Mouse (Mus musculus) thymus, adult 2 months (tissue): ENCODE measurements around the gene Clk2. TPM values are rescaled to one million over a fixed set of nuclear protein-coding genes. Genes with fewer than 3 reads are reported as not detected.

Source experiments
- DNase-seq: peaks from one replicate; pipeline ENCODE4 v3.0.0; 2021
- H3K27ac ChIP-seq: fragments of 200-500 bp; 2 replicates; pipeline ENCODE4 v1.5.1; 2012; ENCODE audit warnings: low read length, control low read depth; ENCODE audit not compliant: control insufficient read depth, insufficient read depth
- H3K27me3 ChIP-seq: fragments of 200-500 bp; 2 replicates; pipeline ENCODE4 v1.6.1; 2012; ENCODE audit warnings: mild to moderate bottlenecking, low read length, moderate library complexity, mixed read lengths; ENCODE audit not compliant: control insufficient read depth, insufficient read depth
- H3K36me3 ChIP-seq: fragments of 200-500 bp; 2 replicates; pipeline ENCODE4 v1.6.1; 2012; ENCODE audit warnings: mild to moderate bottlenecking, low read length, moderate library complexity; ENCODE audit not compliant: control insufficient read depth, insufficient read depth
- H3K4me1 ChIP-seq: fragments of 200-500 bp; replicated peaks from 2 replicates; pipeline ENCODE4 v1.6.1; 2012; ENCODE audit warnings: low read length; ENCODE audit not compliant: control insufficient read depth, insufficient read depth
- H3K4me3 ChIP-seq: fragments of 200-500 bp; 2 replicates; pipeline ENCODE4 v1.5.1; 2012; ENCODE audit warnings: mild to moderate bottlenecking, low read length, control low read depth, moderate library complexity; ENCODE audit not compliant: control insufficient read depth, insufficient read depth
- CTCF ChIP-seq: fragments of 200-500 bp; IDR thresholded peaks from 2 replicates; pipeline ENCODE4 v1.5.1; 2012; ENCODE audit warnings: mild to moderate bottlenecking, control low read depth, low read length, moderate library complexity, borderline replicate concordance; ENCODE audit not compliant: control insufficient read depth, poor library complexity, insufficient read depth; ENCODE audit errors: extremely low read depth
- POLR2A ChIP-seq: fragments of 200-500 bp; IDR thresholded peaks from 2 replicates; pipeline ENCODE4 v1.6.1; 2012; ENCODE audit warnings: mild to moderate bottlenecking, low read length, control low read depth, moderate library complexity; ENCODE audit not compliant: control insufficient read depth, poor library complexity, insufficient read depth; ENCODE audit errors: extremely low read depth
- WGBS: fragments of 180-500 bp; shearing (Covaris S2); methylation state at CpG from one replicate; pipeline ENCODE4 v1.1.7; 2018; 5-methylcytosine and 5-hydroxymethylcytosine counted together
- polyA plus RNA-seq: library from polyadenylated mRNA; depleted of rRNA; stranded (reverse); fragments of >200 nt; gene quantifications from 2 replicates; pipeline ENCODE4 v1.2.3, GENCODE M21; 2012

Clk2 gene
- polyA plus RNA-seq, 1 experiment = 126 TPM

GRCm38 (mm10) chr3:89145566-89145965, 19.0 kb upstream of the Clk2 start:
- no peaks in the 10 kb centered on the region for H3K27me3 ChIP-seq
- WGBS = 75% methylated on average over 8 of the region's 8 CpGs
- no peak overlapping the region for H3K27ac ChIP-seq
- no peak for DNase-seq
- no peak overlapping the region for H3K4me3 ChIP-seq
- H3K36me3 ChIP-seq = no peaks in the 10 kb centered on the region
- no peaks in the 10 kb centered on the region for H3K4me1 ChIP-seq
- TF ChIP-seq POLR2A (no peak), CTCF (no peak)

GRCm38 (mm10) chr3:89147101-89147978, 17.3 kb upstream of the Clk2 start:
- H3K4me1 ChIP-seq = no peaks in the 10 kb centered on the region
- H3K4me3 ChIP-seq = no peak overlapping the region
- no peak overlapping the region for H3K27ac ChIP-seq
- no peak for TF ChIP-seq POLR2A
- TF ChIP-seq CTCF = no peak
- H3K27me3 ChIP-seq = no peaks in the 10 kb centered on the region
- H3K36me3 ChIP-seq = no peaks in the 10 kb centered on the region
- 45% methylated on average over 26 of the region's 26 CpGs for WGBS
- no peak for DNase-seq

- Histone ChIP-seq H3K4me1 (no peaks in the 10 kb centered on the region), H3K4me3 (no peak overlapping the region), H3K27ac (no peak overlapping the region), H3K36me3 (no peaks in the 10 kb centered on the region), H3K27me3 (no peaks in the 10 kb centered on the region)
- no peak for DNase-seq
- TF ChIP-seq POLR2A = no peak
- 29% methylated on average over 15 of the region's 15 CpGs for WGBS
Measured at GRCm38 (mm10) chr3:89147979-89148311, 16.6 kb upstream of the Clk2 start.

- Histone ChIP-seq H3K27me3 (no peaks in the 10 kb centered on the region), H3K36me3 (no peaks in the 10 kb centered on the region), H3K4me1 (no peaks in the 10 kb centered on the region), H3K4me3 (no peak overlapping the region), H3K27ac (no peak overlapping the region)
- TF ChIP-seq CTCF (no peak), POLR2A (no peak)
- DNase-seq = no peak
- WGBS = 95% methylated on average over 14 of the region's 14 CpGs
Measured at GRCm38 (mm10) chr3:89148567-89148966, 16.0 kb upstream of the Clk2 start.

- Histone ChIP-seq H3K4me3 (no peak overlapping the region), H3K36me3 (no peaks in the 10 kb centered on the region), H3K27me3 (no peaks in the 10 kb centered on the region), H3K27ac (no peak overlapping the region), H3K4me1 (no peaks in the 10 kb centered on the region)
- no peak for DNase-seq
- TF ChIP-seq CTCF (no peak), POLR2A (no peak)
- WGBS = 85% methylated on average over 17 of the region's 17 CpGs
Measured at GRCm38 (mm10) chr3:89152084-89152835, 12.3 kb upstream of the Clk2 start.

GRCm38 (mm10) chr3:89156951-89157350, 7.6 kb upstream of the Clk2 start:
- TF ChIP-seq POLR2A = no peak
- TF ChIP-seq CTCF = no peak
- 66% methylated on average over 8 of the region's 8 CpGs for WGBS
- H3K4me3 ChIP-seq = no peak overlapping the region
- no peaks in the 10 kb centered on the region for H3K36me3 ChIP-seq
- no peaks in the 10 kb centered on the region; the same call in 1 of the 2 replicates for H3K27me3 ChIP-seq
- no peak for DNase-seq
- peaks cover 15% of the 10 kb centered on the region for H3K4me1 ChIP-seq
- no peak overlapping the region for H3K27ac ChIP-seq
